Mouse (Mus musculus) cerebellum, adult (tissue): ENCODE results near the gene Acvr1b.
A peak's percentile ranks its signal among the peaks of the same experiment; 100 is the strongest.

Experiments used
- ATAC-seq: cut with Nextera tagmentation; 2 replicates; pipeline ENCODE4 v1.9.2; 2017; ENCODE audit warnings: mild to moderate bottlenecking, moderate library complexity, mixed read lengths; ENCODE audit not compliant: insufficient number of reproducible peaks, low FRiP score, low TSS enrichment

Acvr1b gene

GRCm38 (mm10) chr15:101145424-101146099 is 28.3 kb upstream of the Acvr1b start:
- peak; percentile 98 for ATAC-seq

- no peak for ATAC-seq
These were observed 27.5 kb upstream of the Acvr1b start for GRCm38 (mm10) chr15:101146100-101146965.

GRCm38 (mm10) chr15:101147115-101147909 is 26.6 kb upstream of the Acvr1b start:
- no peak for ATAC-seq

GRCm38 (mm10) chr15:101147910-101148273 is 26.0 kb upstream of the Acvr1b start:
- ATAC-seq = no peak

- no peak for ATAC-seq
These were observed 25.3 kb upstream of the Acvr1b start for GRCm38 (mm10) chr15:101148604-101149003.

GRCm38 (mm10) chr15:101151409-101152261 is 22.2 kb upstream of the Acvr1b start:
- no peak for ATAC-seq

GRCm38 (mm10) chr15:101154700-101155616 is 18.9 kb upstream of the Acvr1b start:
- ATAC-seq = no peak

GRCm38 (mm10) chr15:101160128-101160527 is 13.7 kb upstream of the Acvr1b start:
- ATAC-seq = no peak

- ATAC-seq = no peak
These were observed 13.3 kb upstream of the Acvr1b start for GRCm38 (mm10) chr15:101160591-101160990.

- no peak for ATAC-seq
These were observed 12.3 kb upstream of the Acvr1b start for GRCm38 (mm10) chr15:101161534-101161933.

- no peak for ATAC-seq
These were observed 10.8 kb upstream of the Acvr1b start for GRCm38 (mm10) chr15:101163056-101163458.

GRCm38 (mm10) chr15:101163854-101164253 is 10.0 kb upstream of the Acvr1b start:
- ATAC-seq = no peak

GRCm38 (mm10) chr15:101164291-101164690 is 9.6 kb upstream of the Acvr1b start:
- ATAC-seq = no peak

GRCm38 (mm10) chr15:101165658-101166437 is 8.0 kb upstream of the Acvr1b start:
- peak; percentile 43; the same call in 1 of the 2 replicates for ATAC-seq

GRCm38 (mm10) chr15:101167553-101167952 is 6.3 kb upstream of the Acvr1b start:
- no peak for ATAC-seq

- no peak for ATAC-seq
These were observed 4.0 kb upstream of the Acvr1b start for GRCm38 (mm10) chr15:101169910-101170309.

- no peak for ATAC-seq
These were observed 3.4 kb upstream of the Acvr1b start for GRCm38 (mm10) chr15:101170413-101170980.

GRCm38 (mm10) chr15:101171272-101171671 is 2.6 kb upstream of the Acvr1b start:
- ATAC-seq = no peak
